Mouse (Mus musculus) MEL (cell line): ENCODE measurements around the gene Abcb1b.
"Not testable (repeated sequence)": the region's sequence is repeated elsewhere in the genome, so short reads cannot be mapped to it uniquely, and the experiment has no call there.

Source experiments
- CHD1 ChIP-seq: IDR thresholded peaks from 2 replicates; pipeline ENCODE4 v1.6.1; 2012; ENCODE audit warnings: low read depth, mild to moderate bottlenecking, inconsistent platforms, low read length, improper control_type of control experiment
- POLR2A ChIP-seq, 2 experiments: IDR thresholded peaks; 2 replicates each; pipeline ENCODE4 v1.6.1; 2011 to 2012; ENCODE audit warnings: low read length in 2 of 2, mild to moderate bottlenecking in 2 of 2, control low read depth in 1 of 2, improper control_type of control experiment in 1 of 2, low read depth in 1 of 2, moderate library complexity in 1 of 2; ENCODE audit not compliant: control insufficient read depth in 1 of 2, insufficient read depth in 1 of 2, poor library complexity in 1 of 2

- not testable (repeated sequence) for TF ChIP-seq CHD1; POLR2A (IDR thresholded peaks at IDR 0.05; ENCODE audit: control insufficient read depth in 1 of 2, insufficient read depth in 1 of 2, low read depth in 1 of 2, low read length in 2 of 2, poor library complexity in 1 of 2)
Measured at GRCm38 (mm10) chr5:8865630-8866029, 67.7 kb downstream of the Abcb1b start.
